Mouse (Mus musculus): ENCODE results near the gene Clcn5. TPM values are rescaled to one million over a fixed set of nuclear protein-coding genes. Genes with fewer than 3 reads are reported as not detected.

Clcn5 gene
- polyA plus RNA-seq, 1 experiment from 2014 or later: 7.5 TPM

DNA sequence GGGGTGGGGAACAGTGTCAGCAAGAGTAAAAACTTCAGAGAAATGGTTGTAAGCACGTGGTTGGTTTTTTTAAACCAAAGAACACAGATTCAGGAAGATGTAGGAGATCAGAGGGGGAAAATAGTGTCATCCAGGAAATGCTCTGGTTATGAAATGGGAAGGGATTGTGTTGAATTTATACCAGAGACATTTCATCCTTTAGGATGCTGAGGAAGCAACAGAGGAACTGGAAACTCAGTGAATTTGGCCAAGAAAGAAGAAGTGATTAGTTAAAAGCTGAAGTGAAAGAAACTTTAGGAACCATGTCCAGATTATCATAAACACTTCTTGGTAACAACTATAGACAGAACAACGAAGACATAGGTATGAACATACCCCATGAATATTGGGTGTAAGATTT lies 26.2 kb downstream of the Clcn5 start:
- Histone ChIP-seq H3K27me3 (ENCODE audit: control insufficient read depth, insufficient read depth, low read depth, low read length) (no peaks in the 10 kb centered on the region), H3K27ac (ENCODE audit: low read length) (no peak overlapping the region), H3K36me3 (ENCODE audit: control insufficient read depth, insufficient read depth, low read length) (no peaks in the 10 kb centered on the region), H3K4me1 (ENCODE audit: control insufficient read depth, insufficient read depth, low read length) (no peaks in the 10 kb centered on the region), H3K4me2 (ENCODE audit: low read length) (no peak overlapping the region), H3K4me3 (ENCODE audit: low read depth, low read length) (no peak overlapping the region), H3K9ac (ENCODE audit: low read depth, low read length) (no peak overlapping the region), H3K9me3 (replicated peaks; ENCODE audit: control insufficient read depth, low read length, poor library complexity, severe bottlenecking) (no peaks in the 10 kb centered on the region)
- WGBS: 80% methylated on average over 2 of the region's 2 CpGs
- ATAC-seq: no peak

DNA sequence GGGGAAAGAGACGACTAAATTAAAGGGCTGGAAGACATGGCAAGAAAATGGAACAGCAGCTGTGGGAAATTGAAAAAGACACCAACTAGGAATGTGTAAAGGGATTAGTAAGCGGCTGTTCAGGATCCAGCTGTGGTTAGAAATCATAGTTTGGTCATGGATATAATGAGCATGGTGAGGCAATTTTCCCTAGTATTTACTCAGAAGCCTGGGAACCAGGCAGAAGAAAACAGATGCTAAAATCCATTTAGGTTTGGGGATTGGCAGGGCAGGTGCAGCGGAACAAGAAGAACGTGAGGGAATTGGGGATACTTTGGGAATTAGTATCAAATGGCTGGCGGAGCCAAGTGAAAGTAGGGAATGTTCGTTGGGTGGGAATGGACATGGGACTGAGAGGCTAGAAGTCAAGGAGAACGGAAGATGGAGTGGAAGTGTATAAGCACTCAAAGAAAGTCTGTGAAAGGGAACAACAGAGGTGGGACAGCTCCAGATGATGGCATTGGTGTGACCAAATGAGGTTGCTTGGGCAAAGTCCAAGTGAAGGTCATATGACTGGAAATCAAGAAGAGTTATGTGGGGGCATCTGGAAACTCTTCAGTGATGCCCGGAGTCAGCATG lies 26.9 kb downstream of the Clcn5 start:
- no peaks in the 10 kb centered on the region for H3K27me3 ChIP-seq (ENCODE audit: control insufficient read depth, insufficient read depth, low read depth, low read length)
- WGBS: 75% methylated on average over 8 of the region's 8 CpGs
- H3K4me3 ChIP-seq (ENCODE audit: low read depth, low read length): no peak overlapping the region
- H3K27ac ChIP-seq (ENCODE audit: low read length): no peak overlapping the region
- H3K9ac ChIP-seq (ENCODE audit: low read depth, low read length): no peak overlapping the region
- H3K4me2 ChIP-seq (ENCODE audit: low read length): no peak overlapping the region
- H3K36me3 ChIP-seq (ENCODE audit: control insufficient read depth, insufficient read depth, low read length): no peaks in the 10 kb centered on the region
- H3K9me3 ChIP-seq (replicated peaks; ENCODE audit: control insufficient read depth, low read length, poor library complexity, severe bottlenecking): no peaks in the 10 kb centered on the region
- H3K4me1 ChIP-seq (ENCODE audit: control insufficient read depth, insufficient read depth, low read length): no peaks in the 10 kb centered on the region
- no peak for ATAC-seq

DNA sequence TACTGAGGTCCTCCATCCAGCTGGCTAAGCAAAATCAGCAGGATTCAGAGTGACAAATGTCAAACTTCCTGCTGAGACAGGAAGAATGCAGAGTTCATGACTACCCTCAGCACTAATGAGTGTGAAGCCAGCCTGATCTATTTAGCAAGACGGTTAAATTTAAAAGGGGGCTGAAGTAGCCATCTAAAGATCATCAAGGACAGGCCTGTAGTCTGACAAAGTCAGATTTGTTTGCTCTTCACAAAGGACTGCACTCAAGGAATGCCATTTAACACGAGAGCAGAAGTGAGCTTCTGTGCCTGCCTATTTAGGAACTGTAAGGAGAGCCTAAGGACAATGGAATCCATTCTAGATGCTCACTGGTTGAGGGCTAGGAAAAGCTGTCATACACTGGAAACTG lies 30.2 kb downstream of the Clcn5 start:
- Histone ChIP-seq H3K27ac (ENCODE audit: low read length) (no peak overlapping the region), H3K9ac (ENCODE audit: low read depth, low read length) (no peak overlapping the region), H3K4me2 (ENCODE audit: low read length) (no peak overlapping the region), H3K9me3 (replicated peaks; ENCODE audit: control insufficient read depth, low read length, poor library complexity, severe bottlenecking) (no peaks in the 10 kb centered on the region), H3K36me3 (ENCODE audit: control insufficient read depth, insufficient read depth, low read length) (no peaks in the 10 kb centered on the region), H3K4me1 (ENCODE audit: control insufficient read depth, insufficient read depth, low read length) (no peaks in the 10 kb centered on the region), H3K4me3 (ENCODE audit: low read depth, low read length) (no peak overlapping the region), H3K27me3 (ENCODE audit: control insufficient read depth, insufficient read depth, low read depth, low read length) (no peaks in the 10 kb centered on the region)
- no peak for ATAC-seq
- WGBS: 14% methylated on average over 2 of the region's 2 CpGs

DNA sequence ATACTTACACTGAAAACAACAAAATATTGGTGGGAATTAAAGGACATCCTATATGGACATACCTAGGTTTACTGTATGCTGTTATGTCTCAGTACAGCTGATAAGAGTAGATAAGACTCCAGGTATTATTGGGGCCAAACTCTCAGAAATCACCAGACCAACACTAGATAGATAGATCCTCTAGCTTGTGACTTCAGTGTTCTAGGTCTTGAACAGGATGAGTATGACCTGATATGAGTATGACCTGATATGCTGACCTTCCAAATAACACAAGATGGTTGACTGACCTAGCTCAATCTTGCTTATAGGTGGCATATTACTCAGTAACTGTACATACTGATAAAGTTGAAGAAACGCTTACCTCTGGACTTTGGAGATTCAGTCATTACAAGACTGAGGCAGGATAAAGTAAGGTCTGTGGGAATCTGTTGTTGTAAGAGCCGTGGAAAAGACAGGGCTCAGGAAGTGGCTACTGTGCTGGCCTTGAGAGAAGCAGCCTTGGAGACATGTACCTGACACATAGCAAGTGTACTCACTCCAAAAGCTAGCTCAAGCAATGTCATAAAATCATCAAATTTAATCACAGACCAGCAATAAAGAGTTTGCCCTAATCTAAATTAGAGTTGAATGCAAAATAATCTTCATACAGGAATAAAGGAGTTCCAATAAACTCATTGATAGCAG lies 32.0 kb downstream of the Clcn5 start:
- Histone ChIP-seq H3K36me3 (ENCODE audit: control insufficient read depth, insufficient read depth, low read length) (no peaks in the 10 kb centered on the region), H3K4me2 (ENCODE audit: low read length) (no peak overlapping the region), H3K27me3 (ENCODE audit: control insufficient read depth, insufficient read depth, low read depth, low read length) (no peaks in the 10 kb centered on the region), H3K9me3 (replicated peaks; ENCODE audit: control insufficient read depth, low read length, poor library complexity, severe bottlenecking) (no peaks in the 10 kb centered on the region), H3K27ac (ENCODE audit: low read length) (no peak overlapping the region), H3K4me1 (ENCODE audit: control insufficient read depth, insufficient read depth, low read length) (no peaks in the 10 kb centered on the region), H3K4me3 (ENCODE audit: low read depth, low read length) (no peak overlapping the region), H3K9ac (ENCODE audit: low read depth, low read length) (no peak overlapping the region)
- ATAC-seq: no peak
- 83% methylated on average over 2 of the region's 2 CpGs for WGBS

DNA sequence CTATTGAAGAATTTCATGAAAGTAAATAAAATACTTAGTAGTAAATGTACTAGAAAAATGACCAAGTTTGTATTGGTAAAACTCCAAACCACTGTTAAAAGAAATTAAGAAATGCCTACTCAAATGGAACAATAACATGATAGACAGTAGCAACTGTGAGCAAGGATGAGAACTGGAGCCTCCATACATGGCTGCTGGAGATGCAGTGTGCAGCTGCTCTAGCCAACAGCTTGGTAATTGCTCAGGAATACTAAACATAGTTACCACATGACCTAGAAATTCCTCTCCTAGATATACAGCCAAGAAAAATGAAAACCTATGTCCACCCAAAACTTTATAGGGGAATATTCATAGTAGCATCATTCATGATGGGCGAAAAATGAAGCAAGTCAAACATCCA lies 36.5 kb downstream of the Clcn5 start:
- Histone ChIP-seq H3K4me2 (ENCODE audit: low read length) (no peak overlapping the region), H3K36me3 (ENCODE audit: control insufficient read depth, insufficient read depth, low read length) (no peaks in the 10 kb centered on the region), H3K4me1 (ENCODE audit: control insufficient read depth, insufficient read depth, low read length) (no peaks in the 10 kb centered on the region), H3K27ac (ENCODE audit: low read length) (no peak overlapping the region), H3K4me3 (ENCODE audit: low read depth, low read length) (no peak overlapping the region), H3K27me3 (ENCODE audit: control insufficient read depth, insufficient read depth, low read depth, low read length) (no peaks in the 10 kb centered on the region), H3K9me3 (replicated peaks; ENCODE audit: control insufficient read depth, low read length, poor library complexity, severe bottlenecking) (no peaks in the 10 kb centered on the region), H3K9ac (ENCODE audit: low read depth, low read length) (no peak overlapping the region)
- WGBS: 83% methylated on average over 1 of the region's 1 CpGs
- no peak for ATAC-seq

DNA sequence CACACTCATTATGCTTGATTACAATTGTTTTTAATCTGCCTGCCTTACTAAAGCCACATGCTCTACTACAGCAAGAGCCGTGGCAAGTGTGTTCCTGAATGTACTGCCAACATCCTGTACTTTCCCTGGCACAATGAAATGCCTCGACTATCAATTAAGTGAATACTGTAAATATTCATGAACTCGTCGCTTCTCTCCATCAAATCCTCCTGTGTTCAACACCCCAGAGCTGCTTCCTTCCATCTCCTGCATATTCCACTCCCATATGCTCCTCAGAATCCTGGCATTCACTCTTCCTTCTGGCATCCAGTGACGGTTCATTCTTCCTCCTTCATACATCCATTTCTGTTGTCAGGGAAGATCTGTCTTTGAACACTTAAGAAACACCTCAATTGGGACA lies 39.4 kb downstream of the Clcn5 start:
- Histone ChIP-seq H3K9me3 (replicated peaks; ENCODE audit: control insufficient read depth, low read length, poor library complexity, severe bottlenecking) (no peaks in the 10 kb centered on the region), H3K4me1 (ENCODE audit: control insufficient read depth, insufficient read depth, low read length) (no peaks in the 10 kb centered on the region), H3K9ac (ENCODE audit: low read depth, low read length) (no peak overlapping the region), H3K27me3 (ENCODE audit: control insufficient read depth, insufficient read depth, low read depth, low read length) (no peaks in the 10 kb centered on the region), H3K4me3 (ENCODE audit: low read depth, low read length) (no peak overlapping the region), H3K4me2 (ENCODE audit: low read length) (no peak overlapping the region), H3K36me3 (ENCODE audit: control insufficient read depth, insufficient read depth, low read length) (no peaks in the 10 kb centered on the region), H3K27ac (ENCODE audit: low read length) (no peak overlapping the region)
- WGBS: 56% methylated on average over 5 of the region's 5 CpGs
- no peak for ATAC-seq

DNA sequence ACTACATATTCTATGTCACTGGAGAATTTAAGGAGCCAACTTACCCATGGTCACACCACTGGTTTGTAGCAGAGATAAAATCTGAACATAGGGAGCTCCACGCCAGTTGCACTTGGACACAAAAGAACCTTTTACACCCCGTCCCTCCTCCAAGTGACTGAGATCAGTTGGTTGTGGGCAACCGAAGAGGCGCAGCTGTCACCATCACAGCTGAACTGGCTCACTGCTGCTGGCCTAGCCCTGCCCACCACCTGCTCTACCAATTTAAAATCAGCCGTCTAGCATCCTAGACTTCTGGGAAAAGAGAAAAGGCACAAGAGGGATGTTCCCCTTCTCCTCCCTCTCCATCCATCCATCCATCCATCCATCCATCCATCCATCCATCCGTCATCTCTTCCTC lies 42.6 kb downstream of the Clcn5 start:
- Histone ChIP-seq H3K4me2 (ENCODE audit: low read length) (no peak overlapping the region), H3K36me3 (ENCODE audit: control insufficient read depth, insufficient read depth, low read length) (no peaks in the 10 kb centered on the region), H3K9me3 (replicated peaks; ENCODE audit: control insufficient read depth, low read length, poor library complexity, severe bottlenecking) (no peaks in the 10 kb centered on the region), H3K4me1 (ENCODE audit: control insufficient read depth, insufficient read depth, low read length) (no peaks in the 10 kb centered on the region), H3K4me3 (ENCODE audit: low read depth, low read length) (no peak overlapping the region), H3K27me3 (ENCODE audit: control insufficient read depth, insufficient read depth, low read depth, low read length) (no peaks in the 10 kb centered on the region), H3K27ac (ENCODE audit: low read length) (no peak overlapping the region), H3K9ac (ENCODE audit: low read depth, low read length) (no peak overlapping the region)
- ATAC-seq: no peak
- WGBS: 70% methylated on average over 6 of the region's 6 CpGs

DNA sequence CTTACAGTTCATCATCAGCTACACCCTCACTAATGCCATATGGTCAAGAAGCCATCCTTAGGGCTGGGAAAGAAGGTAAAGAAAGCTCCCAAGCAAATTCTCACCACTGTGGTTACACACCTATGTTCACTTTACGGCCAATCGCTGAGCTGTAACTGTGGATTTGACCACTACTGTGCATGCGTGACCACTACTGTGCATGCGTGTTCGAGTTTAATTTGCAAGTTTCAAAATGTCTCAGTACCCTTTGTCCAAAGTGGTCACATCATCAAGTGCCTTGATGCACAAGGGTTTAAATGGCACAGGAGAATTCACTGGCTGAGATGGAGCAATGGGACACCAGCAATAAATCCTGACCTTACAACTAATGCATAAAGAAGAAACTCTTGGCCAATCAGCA lies 58.0 kb downstream of the Clcn5 start:
- Histone ChIP-seq H3K27ac (ENCODE audit: low read length) (no peak overlapping the region), H3K36me3 (ENCODE audit: control insufficient read depth, insufficient read depth, low read length) (no peaks in the 10 kb centered on the region), H3K9me3 (replicated peaks; ENCODE audit: control insufficient read depth, low read length, poor library complexity, severe bottlenecking) (no peaks in the 10 kb centered on the region), H3K4me2 (ENCODE audit: low read length) (no peak overlapping the region), H3K9ac (ENCODE audit: low read depth, low read length) (no peak overlapping the region), H3K27me3 (ENCODE audit: control insufficient read depth, insufficient read depth, low read depth, low read length) (no peaks in the 10 kb centered on the region), H3K4me1 (ENCODE audit: control insufficient read depth, insufficient read depth, low read length) (no peaks in the 10 kb centered on the region), H3K4me3 (ENCODE audit: low read depth, low read length) (no peak overlapping the region)
- ATAC-seq: no peak
- over 99% methylated on average over 5 of the region's 5 CpGs for WGBS

DNA sequence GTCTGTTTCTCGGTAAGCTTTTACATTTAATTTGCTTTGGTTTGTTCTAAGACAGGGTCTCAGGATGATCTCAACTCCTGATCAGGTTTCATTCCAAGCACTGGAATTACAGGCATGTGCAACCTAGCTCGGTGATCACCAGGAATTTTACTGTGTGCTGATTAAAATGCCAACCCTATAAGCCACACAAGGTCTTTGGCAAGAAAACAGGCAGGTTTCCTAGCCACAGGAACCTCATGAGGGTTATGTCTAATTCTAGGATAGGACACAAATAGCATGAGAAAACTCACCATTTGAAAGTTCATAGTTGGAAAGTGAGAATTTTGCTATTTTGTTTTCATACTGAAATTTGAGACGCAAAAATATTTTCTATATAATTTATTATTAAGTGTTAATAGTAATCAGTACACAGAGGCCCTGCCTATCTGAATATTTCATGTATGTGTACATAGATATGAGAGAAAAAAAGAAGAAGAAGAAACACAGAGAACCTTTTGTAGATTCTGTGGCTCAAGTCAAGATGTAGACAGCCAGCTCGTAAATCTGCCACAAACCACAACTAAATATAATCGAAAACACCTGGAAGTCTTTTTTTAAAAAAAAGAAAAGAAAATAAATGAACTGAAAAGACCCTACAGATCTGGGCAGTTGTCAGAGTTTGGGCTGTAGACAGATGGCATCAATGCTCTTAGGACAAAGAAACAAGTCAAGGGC lies 58.6 kb downstream of the Clcn5 start:
- 89% methylated on average over 5 of the region's 5 CpGs for WGBS
- Histone ChIP-seq H3K4me1 (ENCODE audit: control insufficient read depth, insufficient read depth, low read length) (no peaks in the 10 kb centered on the region), H3K4me3 (ENCODE audit: low read depth, low read length) (no peak overlapping the region), H3K27me3 (ENCODE audit: control insufficient read depth, insufficient read depth, low read depth, low read length) (no peaks in the 10 kb centered on the region), H3K9me3 (replicated peaks; ENCODE audit: control insufficient read depth, low read length, poor library complexity, severe bottlenecking) (no peaks in the 10 kb centered on the region), H3K36me3 (ENCODE audit: control insufficient read depth, insufficient read depth, low read length) (no peaks in the 10 kb centered on the region), H3K4me2 (ENCODE audit: low read length) (no peak overlapping the region), H3K9ac (ENCODE audit: low read depth, low read length) (no peak overlapping the region), H3K27ac (ENCODE audit: low read length) (no peak overlapping the region)
- no peak for ATAC-seq
